Mouse (Mus musculus): ENCODE data around the gene Olfr1221.

GRCm38 (mm10) chr2:89117183-89117582, at the start of gene Olfr1221:
- no peak for TF ChIP-seq CTCF (IDR thresholded peaks at IDR 0.05; ENCODE audit: insufficient read depth, low read length)
- no peak for TF ChIP-seq POLR2A (IDR thresholded peaks at IDR 0.05; ENCODE audit: borderline replicate concordance, extremely low read depth, low read depth, low read length)

All from lung, adult 2 months (tissue).